Mouse (Mus musculus): ENCODE measurements around the gene Slamf6. TPM values are rescaled to one million over a fixed set of nuclear protein-coding genes. Genes with fewer than 3 reads are reported as not detected.
"Not testable (repeated sequence)": the region's sequence is repeated elsewhere in the genome, so short reads cannot be mapped to it uniquely, and the experiment has no call there.

Gene Slamf6
- polyA plus RNA-seq, 1 experiment from 2014 or later: 0.61 TPM

DNA sequence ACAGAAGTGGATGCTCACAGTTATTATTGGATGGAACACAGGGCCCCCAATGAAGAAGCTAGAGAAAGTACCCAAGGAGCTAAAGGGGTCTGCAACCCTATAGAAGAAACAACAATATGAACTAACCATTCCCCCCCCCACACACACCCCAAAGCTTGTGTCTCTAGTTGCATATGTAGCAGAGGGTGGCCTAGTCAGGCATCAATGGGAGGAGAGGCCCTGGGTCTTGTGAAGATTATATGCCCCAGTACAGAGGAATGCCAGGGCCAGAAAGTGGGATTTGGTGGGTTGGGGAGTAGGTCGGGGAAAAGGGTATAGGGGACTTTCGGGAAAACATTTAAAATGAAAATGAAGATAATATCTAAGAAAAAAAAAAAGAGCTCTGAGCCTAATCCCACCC lies 57.0 kb downstream of the Slamf6 start:
- not testable (repeated sequence) for H3K9me3 ChIP-seq (ENCODE audit: control insufficient read depth, low read length); H3K9ac ChIP-seq (ENCODE audit: low read depth, low read length); H3K4me3 ChIP-seq (ENCODE audit: low read length); H3K27me3 ChIP-seq (replicated peaks; ENCODE audit: control insufficient read depth, insufficient read depth, low read length); H3K4me2 ChIP-seq (ENCODE audit: low read depth, low read length); H3K27ac ChIP-seq (ENCODE audit: low read length); H3K4me1 ChIP-seq (ENCODE audit: control insufficient read depth, insufficient read depth, low read length); H3K36me3 ChIP-seq (ENCODE audit: control insufficient read depth, insufficient read depth, low read length); ATAC-seq
- 96% methylated on average over 2 of the region's 2 CpGs for WGBS

GRCm38 (mm10) chr1:171975377-171975776 lies 58.1 kb downstream of the Slamf6 start:
- no peak overlapping the region for H3K9ac ChIP-seq (ENCODE audit: low read depth, low read length)
- H3K4me1 ChIP-seq (ENCODE audit: control insufficient read depth, insufficient read depth, low read length): no peaks in the 10 kb centered on the region
- H3K4me3 ChIP-seq (ENCODE audit: low read length): no peak overlapping the region
- H3K36me3 ChIP-seq (ENCODE audit: control insufficient read depth, insufficient read depth, low read length): no peaks in the 10 kb centered on the region
- 87% methylated on average over 9 of the region's 9 CpGs for WGBS
- H3K4me2 ChIP-seq (ENCODE audit: low read depth, low read length): no peak overlapping the region
- no peaks in the 10 kb centered on the region for H3K9me3 ChIP-seq (ENCODE audit: control insufficient read depth, low read length)
- H3K27ac ChIP-seq (ENCODE audit: low read length): no peak overlapping the region
- H3K27me3 ChIP-seq (replicated peaks; ENCODE audit: control insufficient read depth, insufficient read depth, low read length): no peaks in the 10 kb centered on the region
- no peak for ATAC-seq

- 85% methylated on average over 4 of the region's 4 CpGs for WGBS
- Histone ChIP-seq H3K27ac (ENCODE audit: low read length) (no peak overlapping the region), H3K4me1 (ENCODE audit: control insufficient read depth, insufficient read depth, low read length) (no peaks in the 10 kb centered on the region), H3K4me3 (ENCODE audit: low read length) (no peak overlapping the region), H3K9ac (ENCODE audit: low read depth, low read length) (no peak overlapping the region), H3K4me2 (ENCODE audit: low read depth, low read length) (no peak overlapping the region), H3K27me3 (replicated peaks; ENCODE audit: control insufficient read depth, insufficient read depth, low read length) (no peaks in the 10 kb centered on the region), H3K36me3 (ENCODE audit: control insufficient read depth, insufficient read depth, low read length) (no peaks in the 10 kb centered on the region), H3K9me3 (ENCODE audit: control insufficient read depth, low read length) (no peaks in the 10 kb centered on the region)
- ATAC-seq: no peak
Observed at GRCm38 (mm10) chr1:171975831-171976230, 58.5 kb downstream of the Slamf6 start.

- no peak overlapping the region for H3K4me2 ChIP-seq (ENCODE audit: low read depth, low read length)
- no peak overlapping the region for H3K9ac ChIP-seq (ENCODE audit: low read depth, low read length)
- no peaks in the 10 kb centered on the region for H3K27me3 ChIP-seq (replicated peaks; ENCODE audit: control insufficient read depth, insufficient read depth, low read length)
- H3K4me1 ChIP-seq (ENCODE audit: control insufficient read depth, insufficient read depth, low read length): no peaks in the 10 kb centered on the region
- no peak overlapping the region for H3K4me3 ChIP-seq (ENCODE audit: low read length)
- WGBS: 81% methylated on average over 14 of the region's 14 CpGs
- no peak for ATAC-seq
- H3K9me3 ChIP-seq (ENCODE audit: control insufficient read depth, low read length): no peaks in the 10 kb centered on the region
- no peak overlapping the region for H3K27ac ChIP-seq (ENCODE audit: low read length)
- H3K36me3 ChIP-seq (ENCODE audit: control insufficient read depth, insufficient read depth, low read length): no peaks in the 10 kb centered on the region
Observed at GRCm38 (mm10) chr1:171976826-171977539, 59.7 kb downstream of the Slamf6 start.

DNA sequence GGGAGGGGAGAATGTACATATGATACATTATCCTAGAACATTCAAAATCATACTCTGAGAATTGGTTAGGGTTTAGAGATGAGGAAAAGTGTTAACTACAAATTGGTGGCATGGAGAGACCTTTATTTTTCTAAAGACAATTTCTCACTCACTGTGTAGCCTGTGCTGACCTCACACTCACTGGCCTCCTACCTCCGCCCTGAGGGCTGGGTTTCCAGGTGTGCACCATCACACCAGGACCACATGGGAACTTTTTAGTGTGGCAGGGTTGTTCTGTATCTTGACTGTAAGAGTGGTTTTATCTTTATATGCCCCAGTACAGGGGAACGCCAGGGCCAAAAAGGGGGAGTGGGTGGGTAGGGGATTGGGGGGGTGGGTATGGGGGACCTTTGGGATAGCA lies 60.6 kb downstream of the Slamf6 start:
- Histone ChIP-seq H3K9ac (ENCODE audit: low read depth, low read length) (no peak overlapping the region), H3K9me3 (ENCODE audit: control insufficient read depth, low read length) (no peaks in the 10 kb centered on the region), H3K27ac (ENCODE audit: low read length) (no peak overlapping the region), H3K4me1 (ENCODE audit: control insufficient read depth, insufficient read depth, low read length) (no peaks in the 10 kb centered on the region), H3K27me3 (replicated peaks; ENCODE audit: control insufficient read depth, insufficient read depth, low read length) (no peaks in the 10 kb centered on the region), H3K4me3 (ENCODE audit: low read length) (no peak overlapping the region), H3K4me2 (ENCODE audit: low read depth, low read length) (no peak overlapping the region), H3K36me3 (ENCODE audit: control insufficient read depth, insufficient read depth, low read length) (no peaks in the 10 kb centered on the region)
- ATAC-seq: no peak
- WGBS: 89% methylated on average over 2 of the region's 2 CpGs

- 90% methylated on average over 13 of the region's 13 CpGs for WGBS
- H3K4me3 ChIP-seq (ENCODE audit: low read length): no peak overlapping the region
- no peak for ATAC-seq
Observed at GRCm38 (mm10) chr1:171979969-171980730, 62.8 kb downstream of the Slamf6 start.

DNA sequence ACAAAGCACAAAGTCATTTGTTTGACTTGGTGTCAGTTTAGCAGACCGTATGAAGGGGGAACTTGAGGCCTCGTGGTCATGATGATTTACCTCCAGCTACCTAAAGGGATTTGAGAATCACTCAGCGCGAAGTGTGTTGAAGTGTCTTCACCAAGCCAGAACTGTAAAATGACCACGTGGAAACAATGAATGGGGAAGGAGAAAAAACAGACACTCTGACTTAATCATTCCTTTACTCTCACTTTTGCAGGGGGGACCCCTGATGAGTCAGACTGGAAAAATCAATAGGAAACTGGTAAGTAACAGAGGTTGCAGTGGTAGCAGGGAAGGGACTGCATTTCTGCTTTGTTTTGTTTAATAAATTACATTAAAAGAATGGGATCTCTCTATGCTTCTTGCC lies 64.9 kb downstream of the Slamf6 start:
- Histone ChIP-seq H3K9ac (ENCODE audit: low read depth, low read length) (no peak overlapping the region), H3K4me3 (ENCODE audit: low read length) (no peak overlapping the region), H3K27ac (ENCODE audit: low read length) (no peak overlapping the region), H3K9me3 (ENCODE audit: control insufficient read depth, low read length) (no peaks in the 10 kb centered on the region), H3K27me3 (replicated peaks; ENCODE audit: control insufficient read depth, insufficient read depth, low read length) (no peaks in the 10 kb centered on the region), H3K36me3 (ENCODE audit: control insufficient read depth, insufficient read depth, low read length) (no peaks in the 10 kb centered on the region), H3K4me2 (ENCODE audit: low read depth, low read length) (no peak overlapping the region), H3K4me1 (ENCODE audit: control insufficient read depth, insufficient read depth, low read length) (no peaks in the 10 kb centered on the region)
- WGBS: 64% methylated on average over 5 of the region's 5 CpGs
- no peak for ATAC-seq

More at GRCm38 (mm10) chr1:171979969-171980730, 62.8 kb downstream of the Slamf6 start:
- Histone ChIP-seq H3K4me2 (ENCODE audit: low read depth, low read length) (no peak overlapping the region), H3K9ac (ENCODE audit: low read depth, low read length) (no peak overlapping the region), H3K36me3 (ENCODE audit: control insufficient read depth, insufficient read depth, low read length) (no peaks in the 10 kb centered on the region), H3K27me3 (replicated peaks; ENCODE audit: control insufficient read depth, insufficient read depth, low read length) (no peaks in the 10 kb centered on the region), H3K9me3 (ENCODE audit: control insufficient read depth, low read length) (no peaks in the 10 kb centered on the region), H3K4me1 (ENCODE audit: control insufficient read depth, insufficient read depth, low read length) (no peaks in the 10 kb centered on the region), H3K27ac (ENCODE audit: low read length) (no peak overlapping the region)

DNA sequence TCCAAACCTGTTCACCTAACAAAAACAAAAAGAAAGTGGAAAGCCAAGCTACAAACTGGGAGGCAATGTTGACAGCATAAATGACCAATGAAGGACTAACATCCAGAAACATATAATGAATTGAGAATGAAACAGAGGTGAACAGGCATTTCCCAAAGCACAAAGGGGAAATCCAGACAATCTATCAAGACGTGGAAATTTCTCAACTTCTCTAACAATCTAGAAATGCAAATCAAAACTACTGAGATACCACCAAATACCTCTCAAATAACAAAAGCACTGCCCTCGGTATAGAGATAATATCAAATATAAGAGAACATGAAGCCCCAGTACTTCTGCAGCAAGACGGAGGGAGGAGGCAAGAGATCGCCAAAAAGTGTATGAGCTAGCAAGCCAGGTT lies 65.4 kb downstream of the Slamf6 start:
- no peaks in the 10 kb centered on the region for H3K36me3 ChIP-seq (ENCODE audit: control insufficient read depth, insufficient read depth, low read length)
- H3K9ac ChIP-seq (ENCODE audit: low read depth, low read length): no peak overlapping the region
- no peaks in the 10 kb centered on the region for H3K27me3 ChIP-seq (replicated peaks; ENCODE audit: control insufficient read depth, insufficient read depth, low read length)
- 82% methylated on average over 4 of the region's 4 CpGs for WGBS
- H3K4me3 ChIP-seq (ENCODE audit: low read length): no peak overlapping the region
- no peak overlapping the region for H3K27ac ChIP-seq (ENCODE audit: low read length)
- H3K4me2 ChIP-seq (ENCODE audit: low read depth, low read length): no peak overlapping the region
- no peaks in the 10 kb centered on the region for H3K9me3 ChIP-seq (ENCODE audit: control insufficient read depth, low read length)
- ATAC-seq: no peak
- no peaks in the 10 kb centered on the region for H3K4me1 ChIP-seq (ENCODE audit: control insufficient read depth, insufficient read depth, low read length)

DNA sequence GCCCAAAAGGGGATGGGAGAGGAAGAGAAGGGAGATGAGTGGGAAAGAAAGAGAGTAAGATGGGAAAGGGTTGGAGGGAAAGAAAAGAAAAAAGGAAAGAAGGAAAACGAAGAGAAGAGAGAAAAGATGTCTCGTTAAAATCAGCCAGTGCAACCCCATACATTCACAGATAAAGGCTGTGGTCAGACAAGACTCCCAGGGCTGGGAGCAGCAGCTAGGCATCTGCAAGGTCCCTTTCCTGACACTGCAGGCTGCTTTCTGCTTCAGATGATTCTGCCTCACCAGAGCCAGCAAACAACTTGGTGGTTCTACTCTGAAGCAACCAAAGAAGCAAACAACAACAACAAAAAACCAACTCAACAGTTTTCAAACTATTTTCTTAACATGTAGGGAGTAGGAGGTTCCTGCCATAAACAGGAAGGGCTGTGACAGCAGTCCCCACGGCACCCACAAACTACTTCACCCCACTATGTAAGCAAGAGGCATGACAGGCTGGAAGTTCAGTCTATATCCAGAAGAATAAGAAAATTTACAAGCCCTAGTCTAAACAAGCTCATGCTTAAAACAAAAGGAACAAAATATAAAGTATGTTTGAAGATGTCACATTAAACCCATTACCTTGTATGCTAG lies 66.2 kb downstream of the Slamf6 start:
- 76% methylated on average over 3 of the region's 3 CpGs for WGBS
- Histone ChIP-seq H3K9ac (ENCODE audit: low read depth, low read length) (no peak overlapping the region), H3K27ac (ENCODE audit: low read length) (no peak overlapping the region), H3K27me3 (replicated peaks; ENCODE audit: control insufficient read depth, insufficient read depth, low read length) (no peaks in the 10 kb centered on the region), H3K4me1 (ENCODE audit: control insufficient read depth, insufficient read depth, low read length) (no peaks in the 10 kb centered on the region), H3K4me3 (ENCODE audit: low read length) (no peak overlapping the region), H3K36me3 (ENCODE audit: control insufficient read depth, insufficient read depth, low read length) (no peaks in the 10 kb centered on the region), H3K9me3 (ENCODE audit: control insufficient read depth, low read length) (no peaks in the 10 kb centered on the region), H3K4me2 (ENCODE audit: low read depth, low read length) (no peak overlapping the region)
- no peak for ATAC-seq
